Mouse (Mus musculus): ENCODE data around the gene Neurl4.

Gene Neurl4

DNA sequence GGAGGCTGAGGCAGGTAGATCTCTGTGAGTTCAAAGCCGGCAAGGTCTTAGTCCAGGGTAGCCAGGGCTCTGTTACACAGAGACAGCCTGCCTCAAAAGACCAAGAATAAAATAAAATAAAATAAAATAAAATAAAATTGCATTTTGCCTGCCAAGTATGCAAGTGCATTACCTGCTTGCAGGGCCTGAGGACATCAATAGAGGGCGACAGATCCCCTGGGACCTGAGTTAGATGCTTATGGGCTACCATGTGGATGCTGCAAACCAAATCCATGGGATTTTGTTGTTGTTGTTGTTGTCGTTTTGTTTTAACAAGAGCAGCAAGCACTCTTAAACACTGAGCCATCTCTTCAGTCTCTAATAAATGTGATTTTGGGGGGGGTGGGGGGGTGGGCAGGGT lies 31.4 kb downstream of the Neurl4 start:
- no peak for DNase-seq (ENCODE audit: low spot score in 2 of 2)

GRCm38 (mm10) chr11:69933066-69933465 lies 32.2 kb downstream of the Neurl4 start:
- DNase-seq (ENCODE audit: low spot score in 2 of 2): no peak

- DNase-seq (ENCODE audit: low spot score in 2 of 2): peak in 1 of 2 experiments; percentile 91
Observed at GRCm38 (mm10) chr11:69934169-69934568, 33.3 kb downstream of the Neurl4 start.

DNA sequence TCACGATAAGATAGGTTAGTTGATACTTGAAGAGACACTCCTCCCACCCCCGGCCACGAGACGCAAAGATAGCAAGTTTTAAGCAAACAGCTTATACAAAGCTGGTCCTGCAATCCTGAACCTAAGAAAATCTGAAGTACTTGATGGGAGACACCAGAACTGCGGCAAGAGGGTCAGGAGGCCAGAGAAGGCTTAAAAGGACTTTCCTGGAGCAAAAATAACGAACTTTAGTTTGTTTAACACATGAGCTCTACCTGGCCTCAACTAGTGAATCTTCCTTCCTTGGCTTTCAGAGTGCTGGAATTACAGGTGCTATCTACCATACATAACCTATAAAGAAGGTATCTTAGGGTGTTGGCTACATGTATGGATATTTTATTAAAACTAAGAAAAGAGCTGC lies 33.8 kb downstream of the Neurl4 start:
- DNase-seq (ENCODE audit: low spot score in 2 of 2): no peak

GRCm38 (mm10) chr11:69935137-69935879 lies 34.4 kb downstream of the Neurl4 start, which contains the start of gene Ybx2:
Ybx2 (plus strand) TSS chr11:69935796.
- peak; percentile 69 to 87 for DNase-seq (ENCODE audit: low spot score in 2 of 2)

DNA sequence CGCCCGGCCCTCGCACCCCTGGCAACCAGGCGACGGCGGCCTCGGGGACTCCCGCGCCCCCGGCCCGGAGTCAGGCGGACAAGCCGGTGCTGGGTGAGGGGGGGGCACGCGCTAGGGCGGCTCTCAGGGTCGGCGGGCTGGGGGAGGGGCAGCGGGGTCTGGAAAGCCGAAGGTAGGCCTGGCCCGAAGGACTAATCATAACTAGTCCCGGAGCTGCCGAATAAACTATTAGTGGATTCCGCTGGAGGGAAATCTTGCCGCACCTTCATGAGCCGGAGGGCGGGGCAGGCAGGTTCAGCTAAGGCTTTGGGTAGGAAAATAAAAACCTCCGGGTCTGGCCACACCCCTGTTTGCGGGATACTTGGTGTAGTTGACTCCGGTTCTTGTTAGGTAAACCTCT lies 35.3 kb downstream of the Neurl4 start:
- DNase-seq (ENCODE audit: low spot score in 2 of 2): no peak

GRCm38 (mm10) chr11:69936714-69937347 lies 36.0 kb downstream of the Neurl4 start:
- DNase-seq (ENCODE audit: low spot score in 2 of 2): no peak

DNA sequence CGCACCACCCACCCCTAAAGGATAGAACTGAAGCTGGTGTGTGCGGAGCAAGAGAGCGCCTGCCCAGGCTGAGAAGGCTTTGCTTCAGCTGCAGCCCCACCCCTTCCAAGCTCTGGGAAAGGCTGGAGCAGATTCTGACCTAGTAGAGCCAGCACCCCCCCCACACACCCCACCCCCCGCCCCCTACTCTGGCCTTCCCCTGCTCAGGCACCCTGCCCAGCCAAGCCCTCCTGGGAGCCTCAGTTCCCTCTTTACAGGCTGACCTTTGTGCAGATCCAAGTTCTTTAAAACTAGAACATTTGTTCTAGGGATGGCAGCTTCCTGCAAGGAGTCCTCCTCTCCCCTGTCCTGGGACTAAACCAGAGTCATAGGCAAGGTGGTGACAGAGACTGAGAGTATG lies 36.5 kb downstream of the Neurl4 start:
- DNase-seq (ENCODE audit: low spot score in 2 of 2): no peak

DNA sequence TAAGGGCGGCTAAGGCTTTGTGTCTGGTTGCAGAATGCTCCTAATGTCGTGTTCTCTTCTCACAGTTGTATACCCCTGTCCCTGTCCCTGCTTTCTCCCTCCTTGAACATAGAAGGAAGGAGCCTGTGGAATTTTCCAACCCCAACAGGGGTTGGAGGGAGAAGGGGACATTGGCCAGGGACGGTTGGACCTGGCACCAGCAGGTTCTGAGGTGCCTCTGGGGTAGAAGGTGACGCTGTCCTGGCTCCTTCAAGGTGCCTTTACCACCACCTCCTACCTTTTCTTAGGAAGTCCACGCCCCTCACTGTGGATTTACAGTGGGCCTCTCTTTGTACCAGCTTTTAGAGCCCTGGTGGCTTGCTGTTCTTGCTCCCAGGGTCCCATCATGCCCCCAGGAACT lies 37.0 kb downstream of the Neurl4 start:
- no peak for DNase-seq (ENCODE audit: low spot score in 2 of 2)

- no peak for DNase-seq (ENCODE audit: low spot score in 2 of 2)
Observed at GRCm38 (mm10) chr11:69938401-69938979, 37.6 kb downstream of the Neurl4 start.

DNA sequence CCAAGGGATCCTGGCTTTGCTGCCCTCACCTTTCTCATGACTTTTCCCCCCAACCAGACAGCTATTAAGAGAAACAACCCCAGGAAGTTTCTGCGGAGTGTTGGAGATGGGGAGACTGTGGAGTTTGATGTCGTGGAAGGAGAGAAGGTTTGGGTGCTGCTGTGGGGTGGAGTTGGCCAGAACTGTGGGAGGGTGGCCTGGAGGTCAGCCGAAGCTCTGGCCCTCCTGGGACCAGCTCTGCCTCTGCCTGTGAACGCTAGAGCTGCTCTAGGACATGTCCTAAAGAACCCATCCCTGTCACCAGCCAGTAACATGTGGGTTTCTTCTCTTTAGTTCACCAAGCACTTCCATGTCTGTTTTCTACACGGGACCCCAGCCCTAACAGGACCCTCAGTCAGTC lies 38.3 kb downstream of the Neurl4 start:
- no peak for DNase-seq (ENCODE audit: low spot score in 2 of 2)

DNA sequence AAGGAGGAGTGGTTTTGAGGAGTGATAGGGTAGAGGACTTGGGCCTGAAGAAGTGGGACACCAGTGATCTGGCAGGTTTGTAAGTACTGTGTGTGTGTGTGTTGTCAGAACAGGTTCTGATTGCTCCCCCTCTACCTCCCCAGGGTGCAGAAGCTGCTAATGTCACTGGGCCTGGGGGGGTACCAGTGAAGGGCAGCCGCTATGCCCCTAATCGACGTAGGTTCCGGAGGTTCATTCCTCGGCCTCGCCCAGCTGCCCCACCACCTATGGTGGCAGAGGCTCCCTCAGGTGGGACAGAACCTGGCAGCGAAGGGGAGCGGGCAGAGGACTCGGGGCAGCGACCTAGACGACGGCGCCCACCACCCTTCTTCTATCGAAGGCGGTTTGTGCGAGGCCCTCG lies 38.9 kb downstream of the Neurl4 start:
- no peak for DNase-seq (ENCODE audit: low spot score in 2 of 2)

GRCm38 (mm10) chr11:69940962-69941361 lies 40.1 kb downstream of the Neurl4 start:
- DNase-seq (ENCODE audit: low spot score in 2 of 2): no peak

DNA sequence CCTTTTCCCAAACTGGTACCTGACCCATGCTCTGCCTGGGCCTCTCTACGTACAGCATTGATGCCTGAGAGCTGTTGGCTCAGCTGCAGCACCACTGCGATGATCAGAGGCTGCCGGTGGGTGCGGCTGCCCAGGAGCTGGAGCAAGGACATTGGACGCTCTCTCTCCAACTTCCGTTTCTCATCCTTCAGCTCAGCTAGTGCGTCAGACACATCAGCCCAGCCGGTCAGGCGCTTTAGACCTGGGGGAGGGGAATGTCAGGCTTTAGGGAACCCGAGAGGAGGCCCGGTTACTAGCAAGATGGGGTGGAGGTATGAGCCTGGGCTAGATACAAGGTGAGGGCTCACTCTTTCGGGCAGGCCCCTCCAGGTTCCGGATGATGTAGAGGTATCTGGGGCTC lies 44.3 kb downstream of the Neurl4 start:
- no peak for DNase-seq (ENCODE audit: low spot score in 2 of 2)

DNA sequence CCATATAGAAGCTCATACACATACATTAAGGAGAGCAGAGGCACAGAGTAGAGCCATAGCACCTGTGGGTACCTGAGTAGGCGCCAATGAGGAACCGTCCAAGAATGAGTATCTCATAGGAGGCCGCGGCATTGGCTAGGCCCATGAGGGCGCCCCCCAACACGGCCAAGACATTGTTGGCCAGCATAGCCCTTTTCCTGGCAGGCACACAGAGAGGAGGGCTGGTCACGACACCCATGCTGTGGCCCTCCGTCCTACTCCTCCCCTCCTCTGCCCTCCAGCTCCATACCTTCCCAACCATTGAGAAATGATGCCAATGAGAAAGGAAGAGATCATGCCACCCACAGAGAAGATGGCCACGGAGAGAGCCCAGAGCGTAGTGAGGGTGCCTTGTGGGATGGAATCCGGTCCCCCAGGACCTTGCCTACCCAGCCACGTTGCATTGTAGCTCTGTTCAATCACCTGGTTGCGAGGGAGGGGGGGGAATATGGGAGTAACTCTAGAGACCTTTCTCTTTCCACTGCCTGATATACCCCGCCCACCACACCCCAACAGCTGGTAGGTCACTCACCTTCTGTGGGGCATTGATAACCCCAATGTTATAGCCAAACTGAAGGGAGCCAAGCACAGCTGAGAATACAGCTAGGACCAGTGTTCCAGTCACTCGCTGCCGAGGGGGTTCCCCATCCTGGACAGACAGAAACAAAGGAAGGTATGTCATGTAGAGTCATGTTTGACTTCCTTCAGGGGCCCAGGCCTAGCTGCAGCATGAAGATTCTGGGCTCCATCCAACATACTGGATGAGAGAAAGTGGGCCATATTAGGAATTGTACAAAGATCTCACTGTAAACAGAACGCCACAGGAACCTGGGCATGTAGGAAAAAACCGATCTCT lies 45.4 kb downstream of the Neurl4 start:
- DNase-seq (ENCODE audit: low spot score in 2 of 2): no peak

DNA sequence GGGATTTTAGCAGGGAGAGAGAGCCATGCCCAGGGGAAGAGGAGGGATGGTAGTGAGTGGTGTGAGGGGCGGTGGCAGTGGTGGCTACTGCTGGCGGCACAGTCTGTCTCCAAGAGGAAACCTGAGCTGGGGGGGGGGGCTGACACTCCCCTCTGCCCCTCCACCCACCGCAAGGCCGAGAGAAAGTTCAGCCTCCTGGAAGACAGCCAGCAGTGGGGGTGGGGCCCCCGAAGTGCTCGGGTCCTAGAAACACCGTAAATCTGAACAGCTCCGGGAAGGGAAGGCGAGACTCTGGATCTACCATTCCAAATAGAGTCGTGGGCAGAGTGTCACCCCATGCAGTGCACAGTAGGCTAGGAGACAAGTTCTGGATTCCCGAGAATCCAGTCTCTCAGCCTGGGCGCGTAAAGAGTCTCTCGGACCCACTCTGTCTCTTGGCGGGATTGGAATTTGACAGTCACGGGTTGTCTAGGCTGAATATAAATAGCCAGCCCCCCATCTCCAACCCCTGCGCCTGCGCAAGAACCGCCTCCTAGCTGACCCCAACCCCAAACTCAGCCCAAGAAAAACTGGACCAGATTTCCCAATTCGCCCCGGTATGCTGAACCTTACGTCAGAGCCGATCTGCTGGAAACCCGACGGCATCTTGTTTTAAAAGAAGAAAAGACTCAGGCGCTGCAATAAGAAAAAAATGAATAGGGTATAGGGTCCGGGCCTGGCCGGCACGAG lies 46.6 kb downstream of the Neurl4 start:
- no peak for DNase-seq (ENCODE audit: low spot score in 2 of 2)

DNA sequence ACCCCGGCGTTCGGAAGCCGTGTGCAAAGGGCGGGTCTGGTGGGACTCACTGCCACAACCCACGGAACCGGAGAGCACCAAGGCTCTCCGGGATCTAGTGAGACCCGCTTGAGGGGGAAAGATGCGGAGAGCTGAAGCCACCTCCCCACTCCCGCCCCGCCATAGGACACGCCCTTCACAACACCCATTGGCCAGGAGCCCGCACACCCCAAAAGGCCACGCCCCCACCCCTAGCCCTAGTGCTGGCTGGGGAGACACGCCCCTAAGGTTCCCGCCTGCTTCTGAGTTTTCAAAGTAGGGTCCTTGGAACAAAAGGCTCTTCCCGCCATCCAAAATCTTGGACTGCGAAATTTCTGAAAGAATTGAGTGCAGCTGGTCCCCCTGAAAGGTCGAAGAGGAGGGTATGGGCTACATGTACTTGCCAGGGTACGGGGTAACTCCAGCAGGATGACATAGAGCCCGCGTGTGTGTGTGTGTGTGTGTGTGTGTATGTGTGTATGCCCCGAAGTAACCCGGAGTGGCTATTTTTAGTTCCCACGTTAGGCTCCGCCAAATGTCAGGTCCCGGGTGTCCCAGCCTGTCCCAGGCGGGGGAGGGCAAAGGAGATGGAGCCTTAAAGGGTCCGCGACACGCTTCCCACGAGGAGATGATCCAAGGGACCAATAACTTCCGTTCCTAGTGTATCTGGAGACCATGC lies 47.3 kb downstream of the Neurl4 start, which contains the start of gene Slc2a4:
Gene Slc2a4 (minus strand): TSS at position 123 of the 697 bp plus-strand sequence.
- peak in 1 of 2 experiments; percentile 41 for DNase-seq (ENCODE audit: low spot score in 2 of 2)

DNA sequence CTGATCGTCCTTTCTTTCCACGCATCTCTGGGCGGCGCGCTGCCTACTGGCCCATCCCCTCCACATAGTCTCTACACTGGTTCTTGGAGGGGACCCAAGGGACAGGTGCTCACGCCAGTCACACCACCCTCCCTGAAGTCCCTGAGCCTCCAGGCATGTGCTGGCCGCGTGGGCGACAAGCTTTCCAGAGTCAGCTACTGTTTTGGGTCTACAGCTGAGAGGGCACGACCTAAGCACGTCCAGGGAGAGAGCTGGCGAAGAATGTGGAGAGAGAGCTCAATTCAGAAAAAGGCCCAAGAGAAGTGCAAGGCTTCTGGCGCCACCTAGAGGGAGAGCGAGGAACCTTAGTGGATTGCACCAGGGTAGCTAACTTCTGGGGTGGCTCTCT lies 47.9 kb downstream of the Neurl4 start:
- DNase-seq (ENCODE audit: low spot score in 2 of 2): peak; percentile 33 to 78

- DNase-seq (ENCODE audit: low spot score in 2 of 2): no peak
Observed at GRCm38 (mm10) chr11:69950807-69951459, 50.1 kb downstream of the Neurl4 start.

GRCm38 (mm10) chr11:69952274-69952673 lies 51.4 kb downstream of the Neurl4 start:
- no peak for DNase-seq (ENCODE audit: low spot score in 2 of 2)

All from left cerebral cortex, adult 9 months (tissue).